Mouse (Mus musculus) thymus, adult 2 months (tissue): Measurements from ENCODE around the gene Fam204a. TPM values are rescaled to one million over a fixed set of nuclear protein-coding genes. Genes with fewer than 3 reads are reported as not detected.

Experiments used
- DNase-seq: peaks from one replicate; pipeline ENCODE4 v3.0.0; 2021
- H3K27ac ChIP-seq: fragments of 200-500 bp; 2 replicates; pipeline ENCODE4 v1.5.1; 2012; ENCODE audit warnings: low read length, control low read depth; ENCODE audit not compliant: control insufficient read depth, insufficient read depth
- H3K27me3 ChIP-seq: fragments of 200-500 bp; 2 replicates; pipeline ENCODE4 v1.6.1; 2012; ENCODE audit warnings: mild to moderate bottlenecking, low read length, moderate library complexity, mixed read lengths; ENCODE audit not compliant: control insufficient read depth, insufficient read depth
- H3K36me3 ChIP-seq: fragments of 200-500 bp; 2 replicates; pipeline ENCODE4 v1.6.1; 2012; ENCODE audit warnings: mild to moderate bottlenecking, low read length, moderate library complexity; ENCODE audit not compliant: control insufficient read depth, insufficient read depth
- H3K4me1 ChIP-seq: fragments of 200-500 bp; replicated peaks from 2 replicates; pipeline ENCODE4 v1.6.1; 2012; ENCODE audit warnings: low read length; ENCODE audit not compliant: control insufficient read depth, insufficient read depth
- H3K4me3 ChIP-seq: fragments of 200-500 bp; 2 replicates; pipeline ENCODE4 v1.5.1; 2012; ENCODE audit warnings: mild to moderate bottlenecking, low read length, control low read depth, moderate library complexity; ENCODE audit not compliant: control insufficient read depth, insufficient read depth
- CTCF ChIP-seq: fragments of 200-500 bp; IDR thresholded peaks from 2 replicates; pipeline ENCODE4 v1.5.1; 2012; ENCODE audit warnings: mild to moderate bottlenecking, control low read depth, low read length, moderate library complexity, borderline replicate concordance; ENCODE audit not compliant: control insufficient read depth, poor library complexity, insufficient read depth; ENCODE audit errors: extremely low read depth
- POLR2A ChIP-seq: fragments of 200-500 bp; IDR thresholded peaks from 2 replicates; pipeline ENCODE4 v1.6.1; 2012; ENCODE audit warnings: mild to moderate bottlenecking, low read length, control low read depth, moderate library complexity; ENCODE audit not compliant: control insufficient read depth, poor library complexity, insufficient read depth; ENCODE audit errors: extremely low read depth
- WGBS: fragments of 180-500 bp; shearing (Covaris S2); methylation state at CpG from one replicate; pipeline ENCODE4 v1.1.7; 2018; 5-methylcytosine and 5-hydroxymethylcytosine counted together
- polyA plus RNA-seq: library from polyadenylated mRNA; depleted of rRNA; stranded (reverse); fragments of >200 nt; gene quantifications from 2 replicates; pipeline ENCODE4 v1.2.3, GENCODE M21; 2012

The Fam204a gene
- polyA plus RNA-seq, 1 experiment: 6.3 TPM

DNA sequence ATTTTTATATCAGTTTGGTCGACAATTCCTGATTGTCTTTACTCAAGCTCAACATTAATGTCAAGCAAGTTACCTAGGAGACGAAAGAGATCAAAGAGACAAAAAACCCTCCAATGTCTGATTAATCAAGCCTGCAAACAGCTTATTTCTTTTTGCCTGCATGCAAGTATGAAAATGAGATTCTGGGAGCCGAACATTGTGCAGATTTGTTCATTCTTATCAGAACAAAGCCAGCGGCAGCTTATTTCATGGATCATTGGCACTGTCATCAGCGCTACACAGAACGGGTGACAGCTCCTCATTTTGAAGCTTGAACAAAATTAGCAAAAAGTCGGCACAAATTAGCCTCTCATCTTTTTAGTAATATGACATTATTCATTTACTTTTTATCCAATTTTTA, 22.3 kb downstream of the Fam204a start:
- Histone ChIP-seq H3K4me3 (no peak overlapping the region), H3K27ac (no peak overlapping the region), H3K27me3 (no peaks in the 10 kb centered on the region), H3K4me1 (no peaks in the 10 kb centered on the region), H3K36me3 (peaks cover 9% of the 10 kb centered on the region)
- TF ChIP-seq POLR2A: no peak
- no peak for TF ChIP-seq CTCF
- DNase-seq: no peak
- WGBS: 94% methylated on average over 7 of the region's 7 CpGs

GRCm38 (mm10) chr19:60200294-60200693, 26.2 kb downstream of the Fam204a start:
- Histone ChIP-seq H3K36me3 (peaks cover 9% of the 10 kb centered on the region; the same call in 1 of the 2 replicates), H3K4me1 (no peaks in the 10 kb centered on the region), H3K27ac (no peak overlapping the region), H3K27me3 (no peaks in the 10 kb centered on the region), H3K4me3 (no peak overlapping the region)
- TF ChIP-seq POLR2A (no peak), CTCF (no peak)
- no peak for DNase-seq
- WGBS: 92% methylated on average over 2 of the region's 2 CpGs

GRCm38 (mm10) chr19:60199152-60199551, 27.3 kb downstream of the Fam204a start:
- Histone ChIP-seq H3K27me3 (no peaks in the 10 kb centered on the region), H3K27ac (no peak overlapping the region), H3K4me3 (no peak overlapping the region), H3K36me3 (peaks cover 6% of the 10 kb centered on the region; the same call in 1 of the 2 replicates), H3K4me1 (no peaks in the 10 kb centered on the region)
- no peak for DNase-seq
- TF ChIP-seq POLR2A: no peak
- TF ChIP-seq CTCF: no peak

- Histone ChIP-seq H3K27ac (no peak overlapping the region), H3K4me3 (no peak overlapping the region), H3K4me1 (no peaks in the 10 kb centered on the region), H3K36me3 (no peaks in the 10 kb centered on the region), H3K27me3 (no peaks in the 10 kb centered on the region)
- no peak for DNase-seq
- WGBS: 94% methylated on average over 4 of the region's 4 CpGs
- TF ChIP-seq POLR2A: no peak
- TF ChIP-seq CTCF: no peak
These were observed 33.7 kb downstream of the Fam204a start for GRCm38 (mm10) chr19:60192790-60193189.

DNA sequence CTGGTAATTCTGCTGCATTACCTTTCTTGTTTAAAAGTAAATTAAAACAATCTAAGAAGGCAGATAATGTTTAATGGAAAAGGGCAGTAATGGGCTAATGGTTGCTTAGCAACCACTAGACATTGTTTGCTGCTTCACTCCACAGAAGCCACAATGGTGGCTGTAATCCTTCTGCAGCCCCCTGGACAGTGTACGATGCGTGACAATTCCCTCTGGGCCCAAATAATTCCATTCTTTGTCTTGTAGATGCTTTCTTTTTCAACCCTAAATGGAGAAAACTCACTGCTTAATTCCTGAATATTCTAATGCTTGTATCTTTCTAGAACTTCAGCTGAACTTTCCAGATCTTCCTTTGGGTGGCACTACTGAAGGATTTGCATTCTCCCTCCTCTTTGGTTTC, 37.3 kb downstream of the Fam204a start:
- H3K36me3 ChIP-seq: no peaks in the 10 kb centered on the region
- WGBS: 99% methylated on average over 2 of the region's 2 CpGs
- no peak for DNase-seq
- no peaks in the 10 kb centered on the region for H3K27me3 ChIP-seq
- no peak overlapping the region for H3K27ac ChIP-seq
- H3K4me3 ChIP-seq: no peak overlapping the region
- TF ChIP-seq CTCF: no peak
- no peak for TF ChIP-seq POLR2A
- no peaks in the 10 kb centered on the region for H3K4me1 ChIP-seq

DNA sequence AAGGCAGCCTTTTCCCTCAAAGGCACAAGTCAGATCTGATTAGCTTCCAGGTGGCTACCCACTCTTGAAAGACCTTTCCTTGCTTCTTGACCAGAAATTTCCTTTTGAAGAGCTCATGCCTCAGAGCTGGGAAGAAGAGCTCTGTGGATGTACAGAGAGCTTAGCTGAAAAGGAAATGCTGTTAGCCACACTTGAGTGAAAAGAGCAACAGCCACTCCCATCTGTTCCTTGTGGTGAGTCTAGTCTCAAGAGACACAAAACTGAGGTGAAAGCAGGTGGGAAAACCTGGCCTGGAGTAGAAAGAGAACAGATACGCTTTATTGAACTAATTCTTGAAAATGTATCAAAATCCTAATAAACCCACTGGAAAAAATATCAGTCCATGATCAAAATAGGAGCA, 43.6 kb downstream of the Fam204a start:
- no peaks in the 10 kb centered on the region for H3K27me3 ChIP-seq
- H3K27ac ChIP-seq: peak overlapping the region; percentile 45
- WGBS: 18% methylated on average over 1 of the region's 1 CpGs
- peak; percentile 62 for DNase-seq
- H3K4me1 ChIP-seq: peaks cover 11% of the 10 kb centered on the region
- H3K36me3 ChIP-seq: no peaks in the 10 kb centered on the region
- H3K4me3 ChIP-seq: no peak overlapping the region
- TF ChIP-seq POLR2A: no peak
- no peak for TF ChIP-seq CTCF

- Histone ChIP-seq H3K27ac (no peak overlapping the region), H3K27me3 (no peaks in the 10 kb centered on the region), H3K4me1 (peaks cover 11% of the 10 kb centered on the region), H3K36me3 (no peaks in the 10 kb centered on the region), H3K4me3 (no peak overlapping the region)
- DNase-seq: no peak
- TF ChIP-seq POLR2A (no peak), CTCF (no peak)
- WGBS: 92% methylated on average over 1 of the region's 1 CpGs
These were observed 44.3 kb downstream of the Fam204a start for GRCm38 (mm10) chr19:60182171-60182570.
